Mouse (Mus musculus) hindbrain, embryonic 12.5 days (tissue): ENCODE measurements around the gene Gm10644. TPM values are rescaled to one million over a fixed set of nuclear protein-coding genes. Genes with fewer than 3 reads are reported as not detected.
A peak's percentile ranks its signal among the peaks of the same experiment; 100 is the strongest.

Experiments
- ATAC-seq: fragments of 200-750 bp; cut with Nextera tagmentation; 2 replicates; pipeline ENCODE4 v1.8.0; 2017; ENCODE audit warnings: moderate TSS enrichment; ENCODE audit not compliant: low FRiP score
- H3K27ac ChIP-seq: fragments of 300-500 bp; sonication (generic); 2 replicates; pipeline ENCODE4 v1.5.1; 2016; ENCODE audit warnings: mild to moderate bottlenecking
- H3K27me3 ChIP-seq: fragments of 300-500 bp; sonication (generic); 2 replicates; pipeline ENCODE4 v1.6.1; 2016; ENCODE audit warnings: mild to moderate bottlenecking
- H3K36me3 ChIP-seq: fragments of 300-500 bp; sonication (generic); 2 replicates; pipeline ENCODE4 v1.6.1; 2016; ENCODE audit warnings: mild to moderate bottlenecking
- H3K4me1 ChIP-seq: fragments of 300-500 bp; sonication (generic); 2 replicates; pipeline ENCODE4 v1.6.1; 2016
- H3K4me2 ChIP-seq: fragments of 300-500 bp; sonication (generic); replicated peaks from 2 replicates; pipeline ENCODE4 v1.6.1; 2016; ENCODE audit warnings: mild to moderate bottlenecking
- H3K4me3 ChIP-seq: fragments of 300-500 bp; sonication (generic); 2 replicates; pipeline ENCODE4 v1.5.1; 2016; ENCODE audit warnings: mild to moderate bottlenecking
- H3K9ac ChIP-seq: fragments of 300-500 bp; sonication (generic); 2 replicates; pipeline ENCODE4 v1.6.1; 2016; ENCODE audit warnings: mild to moderate bottlenecking, moderate library complexity
- H3K9me3 ChIP-seq: fragments of 300-500 bp; sonication (generic); replicated peaks from 2 replicates; pipeline ENCODE4 v1.6.1; 2016; ENCODE audit warnings: mild to moderate bottlenecking
- WGBS: fragments of 180-500 bp; shearing (Covaris S2); methylation state at CpG from one replicate; pipeline ENCODE4 v1.1.7; 2016; 5-methylcytosine and 5-hydroxymethylcytosine counted together
- polyA plus RNA-seq: library from polyadenylated mRNA; unstranded; fragments of >200 nt; fragmentation: Nextera tagmentation; extraction: Ambion mirVana; gene quantifications from 2 replicates; pipeline ENCODE4 v1.2.1, GENCODE M21; 2016

Gene Gm10644
- polyA plus RNA-seq: 1.0 and 1.1 TPM in 2 replicates

DNA sequence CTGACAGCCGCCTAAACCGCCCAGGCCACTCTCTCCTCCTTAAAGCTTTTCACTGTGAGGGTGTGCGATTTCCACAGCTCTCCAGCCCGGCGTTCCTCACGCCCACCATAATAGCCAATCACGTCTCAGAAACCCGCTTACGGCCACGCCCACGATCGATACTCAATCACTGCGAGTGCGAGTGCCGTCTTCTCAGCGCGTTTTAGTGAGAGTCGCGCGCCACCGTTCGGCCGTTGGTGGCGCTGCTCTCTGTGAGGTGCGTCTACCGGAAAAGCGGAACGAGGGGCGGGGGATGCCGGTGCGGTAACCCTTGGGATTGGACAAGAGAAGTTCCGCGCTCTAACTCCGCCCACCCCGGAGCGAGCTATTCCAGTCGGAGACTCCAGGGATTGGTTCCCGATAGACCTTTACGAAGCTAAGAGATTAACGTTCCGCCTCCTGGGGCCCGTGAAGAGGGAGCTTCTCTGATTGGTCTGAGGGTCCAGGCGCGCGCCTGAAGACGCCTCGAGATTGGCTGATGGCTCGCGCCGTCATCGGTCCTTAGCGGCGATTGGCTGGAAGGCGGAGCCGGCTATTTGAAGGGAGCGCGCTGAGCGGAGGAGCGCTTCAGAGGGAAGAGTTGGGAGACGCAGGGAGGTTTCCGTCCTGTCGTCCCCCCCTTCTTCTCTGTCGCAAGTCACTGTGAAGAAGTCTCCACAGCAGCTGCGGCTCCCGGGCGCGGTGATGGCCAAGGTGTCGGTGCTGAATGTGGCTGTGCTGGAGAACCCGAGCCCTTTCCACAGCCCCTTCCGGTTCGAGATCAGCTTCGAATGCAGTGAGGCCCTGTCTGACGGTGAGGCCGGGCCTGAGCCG is at the start of gene Gm10644, which contains the start of gene Asf1b:
Gene Gm10644, minus strand, starts transcription at position 100 of the 852 bp plus-strand sequence.
Gene Asf1b, plus strand, starts transcription at position 402 of the 852 bp plus-strand sequence.
- H3K27ac ChIP-seq: peak within 1 kb of the TSS; percentile 50; the same call in 1 of the 2 replicates

DNA sequence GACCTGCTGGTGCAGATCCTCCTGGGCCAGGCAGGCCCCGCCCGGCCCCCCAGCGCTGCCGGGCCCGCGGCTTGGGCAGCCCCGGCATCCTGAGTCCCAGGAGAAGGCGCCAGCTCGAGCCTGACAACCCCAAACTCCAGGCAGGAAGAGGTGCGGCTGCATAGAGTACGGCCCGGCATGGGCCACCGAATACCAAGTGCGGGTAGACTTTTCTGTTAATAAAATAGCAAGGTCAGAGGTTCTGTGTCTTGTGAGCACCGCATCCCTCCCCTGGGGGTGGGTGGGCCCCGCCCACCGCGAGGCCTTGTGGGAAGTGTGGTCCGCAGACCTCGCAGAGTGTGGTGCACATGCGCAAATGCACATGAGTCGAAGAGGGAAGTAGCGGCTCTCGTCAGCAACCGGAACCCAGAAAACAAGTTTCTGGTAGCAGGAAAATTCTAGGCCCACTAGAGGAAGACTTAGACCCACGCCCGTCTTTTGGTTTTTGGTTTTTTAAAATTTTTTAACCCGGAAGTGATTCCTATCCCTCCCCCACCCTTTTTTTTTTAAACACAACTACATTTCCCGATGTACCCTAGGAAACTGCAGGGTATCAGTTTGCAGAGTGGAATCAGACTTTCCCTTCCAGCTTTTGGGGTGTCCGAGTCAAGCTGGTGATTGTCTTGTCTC is 49.7 kb upstream of the Gm10644 start:
- H3K9me3 ChIP-seq: no peaks in the 10 kb centered on the region
- ATAC-seq: peak; percentile 83
- H3K4me2 ChIP-seq: peak overlapping the region; percentile 79
- H3K27me3 ChIP-seq: peaks cover 34% of the 10 kb centered on the region
- peak overlapping the region; percentile 72 for H3K9ac ChIP-seq
- peak overlapping the region; percentile 71 for H3K27ac ChIP-seq
- 0 out of 2 replicates have a peak, but pooled peaks cover 20% of the 10 kb centered on the region for H3K36me3 ChIP-seq
- peak overlapping the region; percentile 53 for H3K4me3 ChIP-seq
- WGBS: 1% methylated on average over 30 of the region's 30 CpGs
- H3K4me1 ChIP-seq: peaks cover 27% of the 10 kb centered on the region

More for the DNA sequence above, at the start of gene Gm10644, which contains the start of gene Asf1b:
- Histone ChIP-seq H3K9me3 (no peaks in the 10 kb centered on the region), H3K4me1 (peaks cover 16% of the 10 kb centered on the region), H3K27me3 (no peaks in the 10 kb centered on the region), H3K9ac (peak within 1 kb of the TSS; percentile 51), H3K4me2 (peak within 1 kb of the TSS; percentile 92), H3K36me3 (no peaks in the 10 kb centered on the region), H3K4me3 (peak within 1 kb of the TSS; percentile 50)
- ATAC-seq: peak; percentile 99
- under 1% methylated on average over 73 of the region's 75 CpGs for WGBS

DNA sequence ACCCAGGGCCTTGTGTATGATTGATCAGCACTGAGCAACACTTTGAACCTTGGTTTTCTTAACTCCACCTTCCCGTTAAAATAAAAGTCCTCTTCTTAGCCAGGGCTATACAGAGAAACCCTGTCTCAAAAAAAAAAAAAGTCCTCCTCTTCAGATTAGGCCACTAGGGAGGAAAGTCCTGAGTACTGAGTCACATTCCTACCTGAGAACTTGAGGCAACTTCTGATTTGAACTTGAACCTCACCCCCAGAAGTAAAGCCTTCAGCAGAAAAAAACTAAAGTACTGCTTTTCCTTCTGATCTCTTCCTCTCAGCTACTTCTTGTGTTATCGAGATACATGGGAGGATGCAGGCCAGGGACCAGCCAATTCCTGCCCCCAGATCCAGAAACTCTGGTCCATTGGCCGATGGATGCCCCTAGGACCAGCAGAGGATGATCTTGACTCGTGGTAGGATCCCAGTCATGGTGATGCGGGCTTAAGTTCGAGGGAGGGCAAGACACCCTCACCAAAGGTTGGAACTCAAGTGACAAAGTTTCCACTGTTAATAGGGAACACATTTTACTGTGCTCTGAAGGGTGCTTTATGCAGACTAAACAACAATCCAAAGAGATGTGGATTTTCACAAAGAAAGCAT is 48.7 kb upstream of the Gm10644 start:
- 0 out of 2 replicates have a peak, but pooled peaks cover 24% of the 10 kb centered on the region for H3K36me3 ChIP-seq
- no peak overlapping the region for H3K9ac ChIP-seq
- H3K27ac ChIP-seq: no peak overlapping the region
- peak overlapping the region; percentile 53; the same call in 1 of the 2 replicates for H3K4me3 ChIP-seq
- H3K4me2 ChIP-seq: peak overlapping the region; percentile 79
- ATAC-seq: no peak
- H3K9me3 ChIP-seq: no peaks in the 10 kb centered on the region
- WGBS: 79% methylated on average over 6 of the region's 6 CpGs
- peaks cover 36% of the 10 kb centered on the region for H3K4me1 ChIP-seq
- H3K27me3 ChIP-seq: peaks cover 35% of the 10 kb centered on the region

DNA sequence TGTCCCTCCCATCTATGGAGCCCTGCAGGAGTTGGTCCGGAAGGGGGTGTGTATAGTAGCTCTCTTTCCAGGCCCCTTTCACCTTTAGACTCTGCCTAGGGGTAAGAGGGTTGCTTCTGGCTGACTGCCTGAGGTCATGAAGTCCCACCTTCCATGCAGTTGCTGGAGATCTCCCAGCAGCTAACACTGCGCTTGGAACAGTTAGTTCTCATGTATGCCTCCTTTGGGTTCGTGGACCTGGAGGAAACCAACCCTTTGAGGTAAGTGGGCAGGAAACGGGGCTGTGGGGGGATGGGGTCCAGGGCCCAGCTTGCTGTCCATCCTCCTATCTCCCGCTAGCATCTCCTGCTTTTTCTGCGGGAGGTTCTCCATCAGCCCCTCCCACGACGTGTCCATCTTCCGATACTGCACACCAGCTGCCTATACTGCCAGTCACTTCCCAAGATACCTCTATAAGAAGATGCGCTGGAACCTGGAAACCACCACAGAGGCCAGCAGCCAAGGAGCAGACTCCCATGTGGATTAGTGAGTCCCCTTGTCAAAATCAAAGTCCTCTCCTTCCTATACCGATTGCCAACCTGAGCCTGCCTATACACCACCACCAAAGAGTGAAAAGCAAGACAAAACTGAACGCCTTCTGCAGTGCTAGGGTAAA is 48.1 kb upstream of the Gm10644 start:
- peaks cover 33% of the 10 kb centered on the region for H3K27me3 ChIP-seq
- 54% methylated on average over 12 of the region's 12 CpGs for WGBS
- no peak for ATAC-seq

GRCm38 (mm10) chr8:84001281-84002000 is 46.4 kb upstream of the Gm10644 start, which contains the start of gene 1700067K01Rik:
TSS of gene 1700067K01Rik (plus strand) at chr8:84001502.
- H3K27ac ChIP-seq: no peak within 1 kb of the TSS
- WGBS: 21% methylated on average over 61 of the region's 61 CpGs
- H3K36me3 ChIP-seq: 0 out of 2 replicates have a peak, but pooled peaks cover 24% of the 10 kb centered on the region
- ATAC-seq: no peak
- peak within 1 kb of the TSS; percentile 16; the same call in 1 of the 2 replicates for H3K4me3 ChIP-seq
- H3K27me3 ChIP-seq: peaks cover 33% of the 10 kb centered on the region
- H3K9ac ChIP-seq: peak within 1 kb of the TSS; percentile 32; the same call in 1 of the 2 replicates
- H3K4me1 ChIP-seq: peaks cover 43% of the 10 kb centered on the region
- peak within 1 kb of the TSS; percentile 44 for H3K4me2 ChIP-seq
- no peaks in the 10 kb centered on the region for H3K9me3 ChIP-seq

More for the DNA sequence above, 48.1 kb upstream of the Gm10644 start:
- H3K4me1 ChIP-seq: peaks cover 40% of the 10 kb centered on the region
- H3K27ac ChIP-seq: no peak overlapping the region
- H3K9me3 ChIP-seq: no peaks in the 10 kb centered on the region
- H3K4me2 ChIP-seq: no peak overlapping the region
- H3K4me3 ChIP-seq: no peak overlapping the region
- no peak overlapping the region for H3K9ac ChIP-seq
- H3K36me3 ChIP-seq: 0 out of 2 replicates have a peak, but pooled peaks cover 24% of the 10 kb centered on the region

DNA sequence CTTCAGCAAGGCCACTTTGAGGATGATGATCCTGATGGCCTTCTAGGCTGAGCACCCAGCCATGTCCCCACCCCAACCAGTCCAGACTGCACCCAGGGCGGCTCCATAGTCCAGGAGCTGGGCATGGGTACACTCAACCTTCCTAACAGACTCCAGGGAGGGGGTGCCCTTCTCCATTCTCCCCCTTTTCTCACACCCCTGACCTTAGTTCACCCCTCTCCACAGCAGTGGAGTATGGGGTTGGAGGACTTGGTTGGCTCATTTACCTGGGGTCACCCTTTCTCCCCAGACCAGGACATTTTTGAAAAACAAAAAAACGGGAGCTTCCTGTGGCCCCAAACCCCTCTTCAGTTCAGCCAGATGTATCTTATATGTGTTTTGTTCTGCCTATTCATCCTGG is 44.8 kb upstream of the Gm10644 start:
- Histone ChIP-seq H3K4me3 (0 out of 2 replicates have a peak overlapping the region, but pooled peaks have one; percentile 86), H3K27me3 (peaks cover 33% of the 10 kb centered on the region), H3K4me2 (no peak overlapping the region), H3K36me3 (peaks cover 27% of the 10 kb centered on the region; the same call in 1 of the 2 replicates), H3K27ac (no peak overlapping the region), H3K9ac (no peak overlapping the region), H3K9me3 (no peaks in the 10 kb centered on the region), H3K4me1 (peaks cover 46% of the 10 kb centered on the region)
- ATAC-seq: no peak
- WGBS: 92% methylated on average over 2 of the region's 2 CpGs

- ATAC-seq: no peak
- peaks cover 32% of the 10 kb centered on the region; the same call in 1 of the 2 replicates for H3K36me3 ChIP-seq
Measured at GRCm38 (mm10) chr8:83999057-83999705, 44.2 kb upstream of the Gm10644 start.

DNA sequence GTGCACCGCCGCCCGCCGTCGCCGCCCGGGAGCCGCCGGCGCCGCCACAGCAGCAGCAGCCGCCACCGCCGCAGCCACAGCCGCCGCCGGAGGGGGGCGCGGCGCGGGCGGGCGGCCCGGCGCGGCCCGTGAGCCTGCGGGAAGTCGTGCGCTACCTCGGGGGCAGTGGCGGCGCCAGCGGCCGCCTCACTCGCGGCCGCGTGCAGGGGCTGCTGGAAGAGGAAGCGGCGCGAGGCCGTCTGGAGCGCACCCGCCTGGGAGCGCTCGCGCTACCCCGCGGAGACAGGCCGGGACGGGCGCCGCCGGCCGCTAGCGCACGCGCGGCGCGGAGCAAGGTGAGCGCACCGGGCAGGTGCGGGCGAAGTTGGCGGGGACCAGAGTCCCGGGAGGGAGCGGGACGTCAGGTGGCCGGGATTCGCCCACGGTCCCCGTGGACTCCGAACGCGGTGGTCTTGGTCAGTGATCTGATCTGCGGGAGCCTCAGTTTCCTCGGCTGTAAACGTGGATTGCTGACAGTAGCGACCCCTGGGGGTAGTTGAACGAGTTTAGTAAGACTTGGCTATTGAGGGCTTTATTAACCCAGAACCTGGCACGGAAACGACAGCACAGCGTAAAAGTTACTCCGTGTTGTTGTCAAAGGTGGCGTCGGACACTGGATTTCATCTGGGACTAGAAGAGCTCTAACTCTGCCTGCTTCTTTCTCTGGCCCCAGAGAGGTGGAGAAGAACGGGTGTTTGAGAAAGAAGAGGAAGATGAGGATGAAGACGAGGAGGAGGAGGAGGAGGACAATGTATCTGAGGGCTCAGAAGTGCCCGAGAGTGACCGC is 43.4 kb upstream of the Gm10644 start:
- peak overlapping the region; percentile 80 for H3K9ac ChIP-seq
- H3K4me1 ChIP-seq: peaks cover 39% of the 10 kb centered on the region
- peaks cover 33% of the 10 kb centered on the region for H3K27me3 ChIP-seq
- no peaks in the 10 kb centered on the region for H3K9me3 ChIP-seq
- WGBS: 1% methylated on average over 70 of the region's 92 CpGs
- peak overlapping the region; percentile 86 for H3K4me3 ChIP-seq
- H3K27ac ChIP-seq: peak overlapping the region; percentile 90
- H3K4me2 ChIP-seq: peak overlapping the region; percentile 79
- peak; percentile 26 for ATAC-seq
- peaks cover 32% of the 10 kb centered on the region; the same call in 1 of the 2 replicates for H3K36me3 ChIP-seq

More at GRCm38 (mm10) chr8:83999057-83999705, 44.2 kb upstream of the Gm10644 start:
- no peak overlapping the region for H3K27ac ChIP-seq
- WGBS: 69% methylated on average over 16 of the region's 16 CpGs
- peak overlapping the region; percentile 79 for H3K4me2 ChIP-seq
- H3K4me3 ChIP-seq: peak overlapping the region; percentile 86
- peaks cover 33% of the 10 kb centered on the region for H3K27me3 ChIP-seq
- peaks cover 43% of the 10 kb centered on the region for H3K4me1 ChIP-seq
- peak overlapping the region; percentile 80; the same call in 1 of the 2 replicates for H3K9ac ChIP-seq
- H3K9me3 ChIP-seq: no peaks in the 10 kb centered on the region

- H3K27me3 ChIP-seq: peaks cover 28% of the 10 kb centered on the region
- 0% methylated on average over 27 of the region's 112 CpGs for WGBS
- ATAC-seq: no peak
- H3K36me3 ChIP-seq: peaks cover 33% of the 10 kb centered on the region
- peaks cover 35% of the 10 kb centered on the region for H3K4me1 ChIP-seq
- peak within 1 kb of the TSS; percentile 79 for H3K4me2 ChIP-seq
- H3K9me3 ChIP-seq: no peaks in the 10 kb centered on the region
- peak within 1 kb of the TSS; percentile 86 for H3K4me3 ChIP-seq
- peak within 1 kb of the TSS; percentile 99 for H3K27ac ChIP-seq
- H3K9ac ChIP-seq: peak within 1 kb of the TSS; percentile 94
Measured at GRCm38 (mm10) chr8:83997511-83998141, 42.6 kb upstream of the Gm10644 start, which contains the start of gene Samd1. TSS of gene Samd1 (plus strand) at chr8:83997672.
